Mouse (Mus musculus) kidney, postnatal 0 days (tissue): ENCODE results near the gene Ciz1. TPM values are rescaled to one million over a fixed set of nuclear protein-coding genes. Genes with fewer than 3 reads are reported as not detected.

Experiments used
- ATAC-seq: fragments of 200-750 bp; cut with Nextera tagmentation; replicated peaks from 2 replicates; pipeline ENCODE4 v1.8.0; 2017; ENCODE audit warnings: low read depth, moderate number of reproducible peaks, moderate TSS enrichment, moderate library complexity; ENCODE audit not compliant: low FRiP score
- DNase-seq: peaks from one replicate; pipeline ENCODE4 v3.0.0-alpha.2; 2016; ENCODE audit warnings: low spot score
- H3K27ac ChIP-seq: fragments of 300-500 bp; sonication (generic); 2 replicates; pipeline ENCODE4 v1.5.1; 2014; ENCODE audit warnings: mild to moderate bottlenecking
- H3K27me3 ChIP-seq: fragments of 300-500 bp; sonication (generic); 2 replicates; pipeline ENCODE4 v1.6.1; 2014; ENCODE audit warnings: low read length, mixed read lengths; ENCODE audit not compliant: insufficient read depth
- H3K36me3 ChIP-seq: fragments of 300-500 bp; sonication (generic); 2 replicates; pipeline ENCODE4 v1.6.1; 2014; ENCODE audit warnings: low read length, mixed read lengths; ENCODE audit not compliant: insufficient read depth
- H3K4me1 ChIP-seq: fragments of 300-500 bp; sonication (generic); replicated peaks from 2 replicates; pipeline ENCODE4 v1.6.1; 2014; ENCODE audit warnings: antibody characterized with exemption, low read length, mixed read lengths; ENCODE audit not compliant: insufficient read depth
- H3K4me2 ChIP-seq: fragments of 300-500 bp; sonication (generic); 2 replicates; pipeline ENCODE4 v1.6.1; 2014; ENCODE audit warnings: mild to moderate bottlenecking, low read length, moderate library complexity, mixed read lengths
- H3K4me3 ChIP-seq: fragments of 300-500 bp; sonication (generic); replicated peaks from 2 replicates; pipeline ENCODE4 v1.5.1; 2014; ENCODE audit warnings: low read depth, low read length
- H3K9ac ChIP-seq: fragments of 300-500 bp; sonication (generic); 2 replicates; pipeline ENCODE4 v1.6.1; 2014; ENCODE audit warnings: low read depth, low read length
- H3K9me3 ChIP-seq: fragments of 300-500 bp; sonication (generic); replicated peaks from 2 replicates; pipeline ENCODE4 v1.6.1; 2016; ENCODE audit warnings: low read length, inconsistent platforms, mixed read lengths
- CTCF ChIP-seq: IDR thresholded peaks from 2 replicates; pipeline ENCODE4 v1.5.1; 2016; ENCODE audit warnings: antibody characterized with exemption, low read depth, mild to moderate bottlenecking, moderate library complexity
- WGBS: fragments of 180-500 bp; shearing (Covaris S2); extraction: QIAGEN DNeasy Blood & Tissue Kit; methylation state at CpG from one replicate; pipeline ENCODE4 v1.1.7; 2014; 5-methylcytosine and 5-hydroxymethylcytosine counted together
- polyA plus RNA-seq: library from polyadenylated mRNA; unstranded; fragments of >200 nt; fragmentation: Nextera tagmentation; extraction: Ambion mirVana; gene quantifications from 2 replicates; pipeline ENCODE4 v1.2.1, GENCODE M21; 2015

Ciz1 gene
- polyA plus RNA-seq, 1 experiment from 2014 or later, result 33.8 TPM

GRCm38 (mm10) chr2:32407144-32407824 lies 55.2 kb downstream of the Ciz1 start:
- TF ChIP-seq CTCF, result no peak
- H3K27ac ChIP-seq, result peak overlapping the region; percentile 70
- no peak overlapping the region for H3K4me2 ChIP-seq
- no peak overlapping the region for H3K9ac ChIP-seq
- H3K4me1 ChIP-seq, result 0 out of 2 replicates have a peak, but pooled peaks cover 3% of the 10 kb centered on the region
- H3K9me3 ChIP-seq, result no peaks in the 10 kb centered on the region
- 0 out of 2 replicates have a peak, but pooled peaks cover 6% of the 10 kb centered on the region for H3K36me3 ChIP-seq
- H3K27me3 ChIP-seq, result no peaks in the 10 kb centered on the region
- ATAC-seq (no peak), DNase-seq (no peak)
- 77% methylated on average over 7 of the region's 7 CpGs for WGBS
- no peak overlapping the region for H3K4me3 ChIP-seq

- H3K36me3 ChIP-seq, result no peaks in the 10 kb centered on the region
- WGBS, result 39% methylated on average over 25 of the region's 25 CpGs
- peak overlapping the region; percentile 92 for H3K27ac ChIP-seq
- DNase-seq (no peak), ATAC-seq (peak; percentile 92)
- H3K27me3 ChIP-seq, result no peaks in the 10 kb centered on the region
- no peak for TF ChIP-seq CTCF
- no peak overlapping the region for H3K4me2 ChIP-seq
- no peaks in the 10 kb centered on the region for H3K9me3 ChIP-seq
- no peak overlapping the region for H3K9ac ChIP-seq
- H3K4me3 ChIP-seq, result no peak overlapping the region
- H3K4me1 ChIP-seq, result 0 out of 2 replicates have a peak, but pooled peaks cover 3% of the 10 kb centered on the region
Measured at GRCm38 (mm10) chr2:32408429-32409424, 56.6 kb downstream of the Ciz1 start.

- WGBS, result 62% methylated on average over 7 of the region's 7 CpGs
Measured at GRCm38 (mm10) chr2:32411407-32411806, 59.3 kb downstream of the Ciz1 start.

GRCm38 (mm10) chr2:32412742-32413531 lies 60.8 kb downstream of the Ciz1 start:
- DNase-seq, result no peak
- Histone ChIP-seq H3K4me2 (no peak overlapping the region), H3K27ac (no peak overlapping the region), H3K27me3 (no peaks in the 10 kb centered on the region), H3K9ac (no peak overlapping the region), H3K4me1 (0 out of 2 replicates have a peak, but pooled peaks cover 3% of the 10 kb centered on the region), H3K9me3 (no peaks in the 10 kb centered on the region), H3K36me3 (peaks cover 34% of the 10 kb centered on the region), H3K4me3 (no peak overlapping the region)
- no peak for ATAC-seq
- TF ChIP-seq CTCF, result no peak
- 85% methylated on average over 6 of the region's 6 CpGs for WGBS

More at GRCm38 (mm10) chr2:32411407-32411806, 59.3 kb downstream of the Ciz1 start:
- DNase-seq, result no peak
- Histone ChIP-seq H3K27ac (no peak overlapping the region), H3K27me3 (no peaks in the 10 kb centered on the region), H3K36me3 (peaks cover 19% of the 10 kb centered on the region), H3K4me2 (no peak overlapping the region), H3K4me1 (0 out of 2 replicates have a peak, but pooled peaks cover 3% of the 10 kb centered on the region), H3K9me3 (no peaks in the 10 kb centered on the region), H3K9ac (no peak overlapping the region), H3K4me3 (no peak overlapping the region)
- TF ChIP-seq CTCF, result no peak
- no peak for ATAC-seq

- Histone ChIP-seq H3K9ac (no peak overlapping the region), H3K36me3 (peaks cover 43% of the 10 kb centered on the region), H3K9me3 (no peaks in the 10 kb centered on the region), H3K4me2 (no peak overlapping the region), H3K27ac (peak overlapping the region; percentile 13; the same call in 1 of the 2 replicates), H3K27me3 (no peaks in the 10 kb centered on the region), H3K4me3 (no peak overlapping the region), H3K4me1 (peaks cover 4% of the 10 kb centered on the region; the same call in 1 of the 2 replicates)
- DNase-seq (peak; percentile 42), ATAC-seq (no peak)
- no peak for TF ChIP-seq CTCF
- WGBS, result 33% methylated on average over 5 of the region's 5 CpGs
Measured at GRCm38 (mm10) chr2:32413936-32414335, 61.8 kb downstream of the Ciz1 start.
